Mouse (Mus musculus): Measurements from ENCODE around the gene BC029722. TPM values are rescaled to one million over a fixed set of nuclear protein-coding genes. Genes with fewer than 3 reads are reported as not detected.

Gene BC029722
- 6.2 and 6.4 TPM in 2 replicates for polyA plus RNA-seq (2014; fragmentation: Nextera tagmentation; extraction: Ambion mirVana)

DNA sequence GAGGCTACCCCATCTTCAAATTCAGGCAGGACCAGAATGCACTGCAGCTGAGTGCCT is at the start of gene BC029722:
Gene BC029722 (minus strand): TSS at position 35 of the 57 bp plus-strand sequence.
- H3K4me2 ChIP-seq (ENCODE audit: low read depth, severe bottlenecking): peak within 1 kb of the TSS; percentile 90
- no peaks in the 10 kb centered on the region for H3K27me3 ChIP-seq (ENCODE audit: control insufficient read depth, insufficient read depth, low read length)
- no peaks in the 10 kb centered on the region for H3K9me3 ChIP-seq (ENCODE audit: control insufficient read depth, low read length)
- H3K9ac ChIP-seq (ENCODE audit: low read length): peak within 1 kb of the TSS; percentile 77
- peak within 1 kb of the TSS; percentile 57 for H3K4me3 ChIP-seq (ENCODE audit: low read depth, low read length)
- H3K27ac ChIP-seq (replicated peaks; ENCODE audit: low read depth, low read length): no peak within 1 kb of the TSS
- peaks cover 11% of the 10 kb centered on the region for H3K36me3 ChIP-seq (ENCODE audit: control insufficient read depth, insufficient read depth, low read length)
- H3K4me1 ChIP-seq (ENCODE audit: control insufficient read depth, insufficient read depth, low read length): peaks cover 8% of the 10 kb centered on the region
- DNase-seq (ENCODE audit: low spot score) (no peak), ATAC-seq (ENCODE audit: insufficient number of reproducible peaks, low FRiP score, low TSS enrichment, low read depth) (no peak)

DNA sequence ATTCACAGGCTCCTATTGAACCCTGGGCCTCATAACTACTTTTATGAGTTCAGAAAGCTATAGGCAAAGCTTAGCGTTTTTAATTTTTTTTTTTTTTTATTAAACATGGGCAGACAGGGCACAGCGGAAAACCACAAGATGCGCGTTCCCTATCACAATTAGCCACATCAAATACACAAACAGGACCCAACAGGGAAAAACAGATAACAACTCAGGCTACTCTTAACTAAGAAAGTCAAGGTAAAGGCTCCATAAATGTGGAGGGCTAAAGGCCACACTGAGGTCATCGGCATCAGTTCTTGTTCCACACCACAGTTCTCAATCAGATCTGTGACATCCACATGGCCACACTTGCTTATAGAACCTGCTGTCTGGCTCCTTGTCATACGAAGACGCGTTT is 49.1 kb upstream of the BC029722 start:
- H3K27me3 ChIP-seq (ENCODE audit: control insufficient read depth, insufficient read depth, low read length): no peaks in the 10 kb centered on the region
- no peak for ATAC-seq (ENCODE audit: insufficient number of reproducible peaks, low FRiP score, low TSS enrichment, low read depth)
- no peak overlapping the region for H3K4me3 ChIP-seq (ENCODE audit: low read depth, low read length)
- H3K4me1 ChIP-seq (ENCODE audit: control insufficient read depth, insufficient read depth, low read length): peaks cover 6% of the 10 kb centered on the region
- H3K4me2 ChIP-seq (ENCODE audit: low read depth, severe bottlenecking): no peak overlapping the region
- H3K27ac ChIP-seq (replicated peaks; ENCODE audit: low read depth, low read length): no peak overlapping the region
- H3K36me3 ChIP-seq (ENCODE audit: control insufficient read depth, insufficient read depth, low read length): 0 out of 2 replicates have a peak, but pooled peaks cover 2% of the 10 kb centered on the region
- H3K9ac ChIP-seq (ENCODE audit: low read length): no peak overlapping the region
- DNase-seq (ENCODE audit: low spot score): no peak
- WGBS: 96% methylated on average over 8 of the region's 8 CpGs
- H3K9me3 ChIP-seq (ENCODE audit: control insufficient read depth, low read length): no peaks in the 10 kb centered on the region

GRCm38 (mm10) chr2:155863301-155863867 is 44.2 kb upstream of the BC029722 start:
- H3K27me3 ChIP-seq (ENCODE audit: control insufficient read depth, insufficient read depth, low read length): no peaks in the 10 kb centered on the region
- H3K4me2 ChIP-seq (ENCODE audit: low read depth, severe bottlenecking): peak overlapping the region; percentile 16; the same call in 1 of the 2 replicates
- H3K4me3 ChIP-seq (ENCODE audit: low read depth, low read length): no peak overlapping the region
- no peaks in the 10 kb centered on the region for H3K9me3 ChIP-seq (ENCODE audit: control insufficient read depth, low read length)
- ATAC-seq (ENCODE audit: insufficient number of reproducible peaks, low FRiP score, low TSS enrichment, low read depth) (peak; percentile 89), DNase-seq (ENCODE audit: low spot score) (peak; percentile 69)
- no peak overlapping the region for H3K27ac ChIP-seq (replicated peaks; ENCODE audit: low read depth, low read length)
- peaks cover 12% of the 10 kb centered on the region for H3K4me1 ChIP-seq (ENCODE audit: control insufficient read depth, insufficient read depth, low read length)
- no peaks in the 10 kb centered on the region for H3K36me3 ChIP-seq (ENCODE audit: control insufficient read depth, insufficient read depth, low read length)
- no peak overlapping the region for H3K9ac ChIP-seq (ENCODE audit: low read length)
- WGBS: 19% methylated on average over 11 of the region's 11 CpGs

DNA sequence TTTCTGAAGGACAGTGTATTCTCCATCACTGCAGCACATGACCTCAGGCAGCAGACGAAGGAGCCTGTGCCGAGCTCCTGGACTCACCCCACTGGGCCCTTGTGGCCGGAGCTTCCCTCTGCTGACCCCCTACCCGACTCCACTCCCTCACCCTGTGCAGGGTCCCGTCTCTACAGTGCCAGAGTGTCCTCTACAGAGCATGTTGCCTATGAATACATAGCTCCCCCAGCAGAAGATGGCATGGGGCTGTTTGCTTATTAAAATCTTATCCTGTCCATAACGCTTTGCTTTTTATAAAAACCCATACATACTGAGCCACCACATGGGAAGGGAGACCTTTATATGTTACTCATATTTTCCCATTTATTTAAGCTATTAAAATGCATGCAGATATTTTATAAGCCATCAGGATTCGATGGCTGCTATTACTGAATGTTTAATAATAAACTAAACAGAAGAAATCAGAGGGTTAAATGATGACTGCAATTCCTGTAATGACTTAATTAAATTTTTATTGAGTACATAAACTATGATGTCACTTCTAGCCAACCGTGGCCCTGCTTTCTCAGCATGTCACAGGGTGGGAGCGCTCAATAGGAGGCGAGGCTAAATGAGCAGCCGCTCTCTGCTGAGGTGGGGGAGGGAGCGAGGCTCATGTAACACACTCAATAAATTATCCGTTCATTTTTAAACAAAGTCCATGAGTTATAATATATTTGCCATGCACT is 43.5 kb upstream of the BC029722 start:
- no peak overlapping the region; the same call in 1 of the 2 replicates for H3K27ac ChIP-seq (replicated peaks; ENCODE audit: low read depth, low read length)
- 45% methylated on average over 13 of the region's 13 CpGs for WGBS

DNA sequence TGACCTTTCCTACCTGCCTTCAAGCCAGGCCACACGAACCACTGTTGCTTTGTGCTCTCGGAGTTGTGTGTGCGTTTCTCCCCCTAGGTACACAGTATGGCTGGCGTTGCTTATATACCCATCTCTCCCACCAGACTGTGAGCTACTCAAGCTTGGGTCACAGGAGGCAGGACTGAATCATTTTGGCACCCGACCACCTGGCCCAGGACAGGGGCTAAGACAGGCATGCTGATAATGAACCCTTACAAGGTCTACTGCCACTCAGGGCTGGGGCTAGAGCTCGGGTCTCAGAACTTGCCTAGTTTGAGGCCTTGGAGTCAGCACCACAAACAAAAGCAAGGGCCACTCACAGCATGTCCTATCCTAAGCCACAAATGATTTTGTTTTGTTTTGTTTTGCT is 42.4 kb upstream of the BC029722 start:
- H3K4me2 ChIP-seq (ENCODE audit: low read depth, severe bottlenecking): no peak overlapping the region
- H3K36me3 ChIP-seq (ENCODE audit: control insufficient read depth, insufficient read depth, low read length): 0 out of 2 replicates have a peak, but pooled peaks cover 2% of the 10 kb centered on the region
- ATAC-seq (ENCODE audit: insufficient number of reproducible peaks, low FRiP score, low TSS enrichment, low read depth) (no peak), DNase-seq (ENCODE audit: low spot score) (no peak)
- WGBS: 88% methylated on average over 6 of the region's 6 CpGs
- H3K9ac ChIP-seq (ENCODE audit: low read length): no peak overlapping the region
- H3K4me3 ChIP-seq (ENCODE audit: low read depth, low read length): no peak overlapping the region
- H3K9me3 ChIP-seq (ENCODE audit: control insufficient read depth, low read length): no peaks in the 10 kb centered on the region
- H3K27me3 ChIP-seq (ENCODE audit: control insufficient read depth, insufficient read depth, low read length): no peaks in the 10 kb centered on the region
- H3K27ac ChIP-seq (replicated peaks; ENCODE audit: low read depth, low read length): no peak overlapping the region
- peaks cover 12% of the 10 kb centered on the region for H3K4me1 ChIP-seq (ENCODE audit: control insufficient read depth, insufficient read depth, low read length)

More for the DNA sequence above, 43.5 kb upstream of the BC029722 start:
- H3K9me3 ChIP-seq (ENCODE audit: control insufficient read depth, low read length): no peaks in the 10 kb centered on the region
- no peak overlapping the region for H3K9ac ChIP-seq (ENCODE audit: low read length)
- no peak overlapping the region for H3K4me3 ChIP-seq (ENCODE audit: low read depth, low read length)
- DNase-seq (ENCODE audit: low spot score) (peak; percentile 22), ATAC-seq (ENCODE audit: insufficient number of reproducible peaks, low FRiP score, low TSS enrichment, low read depth) (peak; percentile 90)
- 0 out of 2 replicates have a peak, but pooled peaks cover 2% of the 10 kb centered on the region for H3K36me3 ChIP-seq (ENCODE audit: control insufficient read depth, insufficient read depth, low read length)
- H3K4me2 ChIP-seq (ENCODE audit: low read depth, severe bottlenecking): peak overlapping the region; percentile 16; the same call in 1 of the 2 replicates
- H3K4me1 ChIP-seq (ENCODE audit: control insufficient read depth, insufficient read depth, low read length): peaks cover 12% of the 10 kb centered on the region
- H3K27me3 ChIP-seq (ENCODE audit: control insufficient read depth, insufficient read depth, low read length): no peaks in the 10 kb centered on the region

- WGBS: 76% methylated on average over 7 of the region's 7 CpGs
- H3K27ac ChIP-seq (replicated peaks; ENCODE audit: low read depth, low read length): no peak overlapping the region
- H3K4me3 ChIP-seq (ENCODE audit: low read depth, low read length): no peak overlapping the region
- DNase-seq (ENCODE audit: low spot score) (no peak), ATAC-seq (ENCODE audit: insufficient number of reproducible peaks, low FRiP score, low TSS enrichment, low read depth) (no peak)
- H3K4me1 ChIP-seq (ENCODE audit: control insufficient read depth, insufficient read depth, low read length): peaks cover 12% of the 10 kb centered on the region
- H3K27me3 ChIP-seq (ENCODE audit: control insufficient read depth, insufficient read depth, low read length): no peaks in the 10 kb centered on the region
- no peak overlapping the region for H3K9ac ChIP-seq (ENCODE audit: low read length)
- no peaks in the 10 kb centered on the region for H3K9me3 ChIP-seq (ENCODE audit: control insufficient read depth, low read length)
- 0 out of 2 replicates have a peak, but pooled peaks cover 2% of the 10 kb centered on the region for H3K36me3 ChIP-seq (ENCODE audit: control insufficient read depth, insufficient read depth, low read length)
- no peak overlapping the region for H3K4me2 ChIP-seq (ENCODE audit: low read depth, severe bottlenecking)
These were observed 40.9 kb upstream of the BC029722 start for GRCm38 (mm10) chr2:155860102-155860501.

DNA sequence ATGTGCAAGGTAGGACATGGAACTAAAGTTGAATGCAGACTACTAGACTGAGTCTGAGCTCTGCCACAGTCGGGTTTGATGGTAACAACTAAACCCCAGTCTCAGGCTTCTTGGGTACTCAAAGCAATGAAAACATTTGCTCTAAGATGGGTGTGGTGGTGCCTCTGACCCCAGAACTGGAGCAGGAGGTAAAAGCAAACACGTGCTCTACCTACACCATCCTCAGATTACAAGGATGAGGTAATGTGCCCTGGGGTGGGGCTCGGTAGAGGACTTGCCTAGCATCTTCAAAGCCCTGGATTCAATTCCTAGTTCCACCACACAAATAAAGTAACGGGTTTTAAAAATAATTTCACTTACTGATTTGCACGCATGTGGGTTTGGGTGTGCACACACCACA is 33.3 kb upstream of the BC029722 start:
- WGBS: 86% methylated on average over 5 of the region's 5 CpGs
- no peaks in the 10 kb centered on the region for H3K27me3 ChIP-seq (ENCODE audit: control insufficient read depth, insufficient read depth, low read length)
- H3K9ac ChIP-seq (ENCODE audit: low read length): no peak overlapping the region
- H3K4me3 ChIP-seq (ENCODE audit: low read depth, low read length): no peak overlapping the region
- H3K4me2 ChIP-seq (ENCODE audit: low read depth, severe bottlenecking): no peak overlapping the region
- ATAC-seq (ENCODE audit: insufficient number of reproducible peaks, low FRiP score, low TSS enrichment, low read depth): no peak
- peaks cover 6% of the 10 kb centered on the region; the same call in 1 of the 2 replicates for H3K36me3 ChIP-seq (ENCODE audit: control insufficient read depth, insufficient read depth, low read length)
- H3K27ac ChIP-seq (replicated peaks; ENCODE audit: low read depth, low read length): no peak overlapping the region
- no peaks in the 10 kb centered on the region for H3K9me3 ChIP-seq (ENCODE audit: control insufficient read depth, low read length)
- H3K4me1 ChIP-seq (ENCODE audit: control insufficient read depth, insufficient read depth, low read length): no peaks in the 10 kb centered on the region
- no peak for DNase-seq (ENCODE audit: low spot score)

GRCm38 (mm10) chr2:155850120-155850519 is 30.9 kb upstream of the BC029722 start:
- Histone ChIP-seq H3K9me3 (ENCODE audit: control insufficient read depth, low read length) (no peaks in the 10 kb centered on the region), H3K9ac (ENCODE audit: low read length) (no peak overlapping the region), H3K36me3 (ENCODE audit: control insufficient read depth, insufficient read depth, low read length) (peaks cover 6% of the 10 kb centered on the region; the same call in 1 of the 2 replicates), H3K4me2 (ENCODE audit: low read depth, severe bottlenecking) (no peak overlapping the region), H3K27me3 (ENCODE audit: control insufficient read depth, insufficient read depth, low read length) (no peaks in the 10 kb centered on the region), H3K4me1 (ENCODE audit: control insufficient read depth, insufficient read depth, low read length) (no peaks in the 10 kb centered on the region), H3K27ac (replicated peaks; ENCODE audit: low read depth, low read length) (no peak overlapping the region), H3K4me3 (ENCODE audit: low read depth, low read length) (no peak overlapping the region)
- ATAC-seq (ENCODE audit: insufficient number of reproducible peaks, low FRiP score, low TSS enrichment, low read depth) (no peak), DNase-seq (ENCODE audit: low spot score) (no peak)
- WGBS: 80% methylated on average over 7 of the region's 7 CpGs

GRCm38 (mm10) chr2:155849464-155849863 is 30.2 kb upstream of the BC029722 start:
- DNase-seq (ENCODE audit: low spot score) (no peak), ATAC-seq (ENCODE audit: insufficient number of reproducible peaks, low FRiP score, low TSS enrichment, low read depth) (no peak)
- Histone ChIP-seq H3K4me1 (ENCODE audit: control insufficient read depth, insufficient read depth, low read length) (no peaks in the 10 kb centered on the region), H3K4me2 (ENCODE audit: low read depth, severe bottlenecking) (no peak overlapping the region), H3K36me3 (ENCODE audit: control insufficient read depth, insufficient read depth, low read length) (peaks cover 6% of the 10 kb centered on the region; the same call in 1 of the 2 replicates), H3K27ac (replicated peaks; ENCODE audit: low read depth, low read length) (no peak overlapping the region), H3K9ac (ENCODE audit: low read length) (no peak overlapping the region), H3K4me3 (ENCODE audit: low read depth, low read length) (no peak overlapping the region), H3K9me3 (ENCODE audit: control insufficient read depth, low read length) (no peaks in the 10 kb centered on the region), H3K27me3 (ENCODE audit: control insufficient read depth, insufficient read depth, low read length) (no peaks in the 10 kb centered on the region)
- WGBS: 68% methylated on average over 7 of the region's 7 CpGs

All from limb, embryonic 11.5 days (tissue).